Mouse (Mus musculus) G1E (cell line): ENCODE results near the gene Col6a2. TPM values are rescaled to one million over a fixed set of nuclear protein-coding genes. Genes with fewer than 3 reads are reported as not detected.

Experiments used
- ATAC-seq: 2 replicates; pipeline ENCODE4 v1.8.0; 2016; ENCODE audit warnings: mild to moderate bottlenecking; ENCODE audit not compliant: insufficient number of reproducible peaks, poor library complexity, low FRiP score, severe bottlenecking; ENCODE audit errors: extremely low read depth
- DNase-seq: peaks from one replicate; pipeline ENCODE4 v3.0.0; 2012; ENCODE audit warnings: low spot score
- H3K27me3 ChIP-seq: 2 replicates; pipeline ENCODE4 v1.6.1; 2012; ENCODE audit warnings: mild to moderate bottlenecking, low read length, inconsistent platforms; ENCODE audit not compliant: insufficient read depth
- H3K36me3 ChIP-seq: replicated peaks from 2 replicates; pipeline ENCODE3; 2012; ENCODE audit warnings: mild to moderate bottlenecking, inconsistent platforms
- H3K4me1 ChIP-seq: 2 replicates; pipeline ENCODE4 v1.6.1; 2012; ENCODE audit warnings: low read depth, low read length, inconsistent platforms, mixed read lengths; ENCODE audit not compliant: insufficient read depth
- H3K4me3 ChIP-seq: 2 replicates; pipeline ENCODE4 v1.5.1; 2012; ENCODE audit warnings: low read depth, mild to moderate bottlenecking, inconsistent platforms, low read length, moderate library complexity, mixed read lengths
- H3K9me3 ChIP-seq: replicated peaks from 2 replicates; pipeline ENCODE4 v1.6.1; 2012; ENCODE audit warnings: inconsistent platforms
- CTCF ChIP-seq: IDR thresholded peaks from 2 replicates; pipeline ENCODE4 v1.5.1; 2012; ENCODE audit warnings: low read depth, low read length, inconsistent platforms, mixed read lengths
- GATA1 ChIP-seq: IDR thresholded peaks from 2 replicates; pipeline ENCODE4 v1.6.1; 2012; ENCODE audit warnings: borderline replicate concordance, low read length, inconsistent platforms, mixed read lengths
- GATA2 ChIP-seq: IDR thresholded peaks from 2 replicates; pipeline ENCODE4 v1.6.1; 2012; ENCODE audit warnings: low read depth, low read length, inconsistent platforms, borderline replicate concordance
- POLR2AphosphoS5 ChIP-seq: IDR thresholded peaks from 2 replicates; pipeline ENCODE4 v1.6.1; 2012; ENCODE audit warnings: low read depth, low read length, inconsistent platforms; ENCODE audit not compliant: insufficient replicate concordance
- TAL1 ChIP-seq: conservative IDR thresholded peaks from 2 replicates; pipeline ENCODE4 v1.6.1; 2012; ENCODE audit warnings: low read depth, low read length, inconsistent platforms, mixed read lengths
- polyA plus RNA-seq: library from polyadenylated mRNA; stranded (reverse); fragments of >175 nt; gene quantifications from 2 replicates; pipeline ENCODE4 v1.2.3, GENCODE M21; 2012
- total RNA-seq, 2 experiments: library from RNA; stranded (forward) in 1 of 2; stranded (reverse) in 1 of 2; fragments of 200-1000 nt in 1 of 2; fragments of >200 nt in 1 of 2; fragmentation: Nextera tagmentation in 1 of 2; gene quantifications; 2 replicates each; pipeline ENCODE4 v1.2.3; 2014 to 2017

The Col6a2 gene
- total RNA-seq (2014; fragmentation: Nextera tagmentation) (not detected in 2 replicates), total RNA-seq (2017) (under 0.01 and 0.11 TPM in 2 replicates), polyA plus RNA-seq (not detected in 2 replicates)

DNA sequence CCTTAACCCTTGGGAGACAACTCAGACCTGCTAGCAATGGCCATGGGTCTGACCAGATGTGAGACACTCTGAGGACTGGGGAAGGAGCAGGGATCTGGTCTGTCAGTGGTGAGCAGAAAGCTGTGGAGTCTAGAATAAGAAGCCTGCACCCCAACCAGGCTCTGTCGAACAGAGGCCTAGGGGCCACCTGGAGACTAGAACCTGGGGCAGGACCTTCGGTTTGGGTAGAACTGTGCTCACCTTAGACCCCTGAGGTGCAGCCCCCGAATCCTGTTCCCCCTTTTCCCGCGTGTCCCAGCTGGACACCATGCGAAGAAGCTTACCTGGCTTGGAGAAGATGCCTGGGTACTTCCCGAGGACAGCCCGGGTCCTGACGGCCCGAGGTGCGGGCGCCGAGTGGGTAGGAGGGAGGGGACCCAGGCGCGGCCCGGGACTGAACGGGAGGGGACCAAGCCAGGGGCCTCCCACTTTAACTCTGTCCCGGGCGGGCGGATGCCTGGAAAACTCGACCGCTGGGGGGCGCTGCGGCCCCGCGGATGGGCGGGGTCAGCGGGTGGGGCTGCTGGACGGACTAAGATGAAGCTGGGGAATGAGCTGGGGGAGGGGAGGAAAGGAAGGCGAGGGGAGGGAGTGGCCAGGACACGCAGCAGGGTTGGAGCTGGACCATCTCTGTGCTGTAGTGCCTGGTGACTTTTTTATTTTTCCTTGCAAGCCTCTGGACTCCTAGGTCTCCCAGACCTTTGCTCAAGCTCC, at the start of gene Col6a2:
Col6a2 (minus strand) TSS at position 703 of the 753 bp plus-strand sequence.
- TF ChIP-seq GATA2 (no peak), POLR2AphosphoS5 (no peak), CTCF (no peak), TAL1 (no peak), GATA1 (no peak)
- DNase-seq = peak; percentile 21
- ATAC-seq = no peak
- Histone ChIP-seq H3K4me1 (no peaks in the 10 kb centered on the region), H3K9me3 (no peaks in the 10 kb centered on the region), H3K36me3 (no peaks in the 10 kb centered on the region), H3K27me3 (no peaks in the 10 kb centered on the region), H3K4me3 (no peak within 1 kb of the TSS)

- ATAC-seq (no peak), DNase-seq (no peak)
- no peaks in the 10 kb centered on the region for H3K4me1 ChIP-seq
- H3K27me3 ChIP-seq = no peaks in the 10 kb centered on the region
- no peaks in the 10 kb centered on the region for H3K36me3 ChIP-seq
- H3K4me3 ChIP-seq = no peak overlapping the region
- no peaks in the 10 kb centered on the region for H3K9me3 ChIP-seq
- no peak for TF ChIP-seq POLR2AphosphoS5
- TF ChIP-seq GATA2 = no peak
- TF ChIP-seq CTCF = no peak
- no peak for TF ChIP-seq TAL1
- no peak for TF ChIP-seq GATA1
These were observed 48.5 kb upstream of the Col6a2 start for GRCm38 (mm10) chr10:76671939-76672338.

DNA sequence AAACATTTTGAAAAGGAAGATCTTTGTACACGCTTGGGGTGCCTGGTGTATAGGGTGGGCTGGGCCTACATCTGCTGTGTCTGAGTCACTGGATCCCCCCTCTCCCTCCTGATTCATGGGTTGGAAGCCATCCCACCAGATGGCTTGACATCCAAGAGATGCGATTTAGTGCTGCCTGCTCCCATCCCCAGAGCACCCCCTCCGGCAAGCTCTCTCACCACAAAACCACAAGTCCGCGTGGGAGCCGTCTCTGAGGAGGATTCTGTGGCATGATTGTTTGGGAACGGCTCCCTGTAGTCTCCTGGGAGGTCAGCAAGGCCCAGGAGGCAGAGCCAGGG, 45.5 kb upstream of the Col6a2 start:
- Histone ChIP-seq H3K9me3 (no peaks in the 10 kb centered on the region), H3K27me3 (0 out of 2 replicates have a peak, but pooled peaks cover 2% of the 10 kb centered on the region), H3K36me3 (no peaks in the 10 kb centered on the region), H3K4me3 (no peak overlapping the region), H3K4me1 (no peaks in the 10 kb centered on the region)
- TF ChIP-seq GATA1 = no peak
- TF ChIP-seq GATA2 = no peak
- no peak for TF ChIP-seq POLR2AphosphoS5
- TF ChIP-seq TAL1 = no peak
- no peak for TF ChIP-seq CTCF
- DNase-seq = no peak
- no peak for ATAC-seq

- TF ChIP-seq CTCF (no peak), GATA2 (no peak), GATA1 (no peak), TAL1 (no peak), POLR2AphosphoS5 (no peak)
- Histone ChIP-seq H3K4me1 (no peaks in the 10 kb centered on the region), H3K9me3 (no peaks in the 10 kb centered on the region), H3K36me3 (no peaks in the 10 kb centered on the region), H3K27me3 (0 out of 2 replicates have a peak, but pooled peaks cover 2% of the 10 kb centered on the region), H3K4me3 (no peak overlapping the region)
- DNase-seq (no peak), ATAC-seq (no peak)
These were observed 45.0 kb upstream of the Col6a2 start for GRCm38 (mm10) chr10:76668261-76668946.

GRCm38 (mm10) chr10:76667197-76667805, 43.9 kb upstream of the Col6a2 start:
- Histone ChIP-seq H3K36me3 (no peaks in the 10 kb centered on the region), H3K27me3 (0 out of 2 replicates have a peak, but pooled peaks cover 2% of the 10 kb centered on the region), H3K9me3 (no peaks in the 10 kb centered on the region), H3K4me1 (no peaks in the 10 kb centered on the region), H3K4me3 (no peak overlapping the region)
- ATAC-seq (no peak), DNase-seq (no peak)
- TF ChIP-seq POLR2AphosphoS5 (no peak), TAL1 (no peak), CTCF (no peak), GATA1 (no peak), GATA2 (no peak)

GRCm38 (mm10) chr10:76665551-76665950, 42.1 kb upstream of the Col6a2 start:
- no peak for ATAC-seq
- Histone ChIP-seq H3K4me1 (no peaks in the 10 kb centered on the region), H3K36me3 (no peaks in the 10 kb centered on the region), H3K4me3 (no peak overlapping the region), H3K27me3 (0 out of 2 replicates have a peak, but pooled peaks cover 2% of the 10 kb centered on the region), H3K9me3 (no peaks in the 10 kb centered on the region)
- TF ChIP-seq POLR2AphosphoS5 (no peak), TAL1 (no peak), GATA2 (no peak), GATA1 (no peak), CTCF (no peak)
- DNase-seq = no peak
